Mouse (Mus musculus) skeletal muscle tissue, adult 2 months (tissue): ENCODE results near the gene Rcor2.

Source experiments
- DNase-seq: peaks from one replicate; pipeline ENCODE4 v3.0.0-alpha.2; 2012; ENCODE audit warnings: low read depth, low spot score

The Rcor2 gene

GRCm38 (mm10) chr19:7320181-7320580 lies 53.1 kb downstream of the Rcor2 start:
- no peak for DNase-seq

DNA sequence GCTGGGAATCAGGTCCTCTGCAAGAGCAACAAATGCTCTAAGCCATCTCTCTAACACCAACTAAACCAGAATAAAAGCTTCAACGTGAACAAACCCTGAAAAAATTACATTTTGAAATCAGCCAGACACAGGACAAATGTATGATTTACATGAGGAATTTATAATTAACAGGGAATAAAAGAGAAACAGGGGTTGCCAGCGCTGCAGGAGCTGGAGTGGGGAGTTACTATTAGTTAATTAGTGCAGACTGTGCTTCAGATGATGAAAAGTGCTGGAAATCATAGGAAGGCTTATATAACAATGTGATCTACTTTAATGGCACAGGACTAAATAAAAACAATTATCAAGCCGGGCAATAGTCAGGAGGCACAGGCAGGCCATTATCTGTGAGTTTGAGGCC lies 54.3 kb downstream of the Rcor2 start:
- DNase-seq: no peak
